Mouse (Mus musculus) cerebellum, adult 2 months (tissue): ENCODE results near the gene Bche. TPM values are rescaled to one million over a fixed set of nuclear protein-coding genes. Genes with fewer than 3 reads are reported as not detected.

ENCODE experiments used
- DNase-seq, 2 experiments: peaks; one replicate each; pipeline ENCODE4 v3.0.0; 2021
- H3K27ac ChIP-seq: fragments of 200-500 bp; 2 replicates; pipeline ENCODE4 v1.5.1; 2012; ENCODE audit warnings: low read length, control low read depth, inconsistent platforms; ENCODE audit not compliant: insufficient read depth
- H3K27me3 ChIP-seq: fragments of 200-500 bp; 2 replicates; pipeline ENCODE4 v1.6.1; 2012; ENCODE audit warnings: inconsistent platforms, mild to moderate bottlenecking, low read length, moderate library complexity; ENCODE audit not compliant: control insufficient read depth, insufficient read depth
- H3K4me1 ChIP-seq: fragments of 200-500 bp; 2 replicates; pipeline ENCODE4 v1.6.1; 2011; ENCODE audit warnings: low read length; ENCODE audit not compliant: control insufficient read depth, insufficient read depth
- H3K4me3 ChIP-seq: fragments of 200-500 bp; replicated peaks from 2 replicates; pipeline ENCODE3; 2011; ENCODE audit warnings: mild to moderate bottlenecking, low read depth, low read length, control low read depth; ENCODE audit not compliant: insufficient read depth
- CTCF ChIP-seq: fragments of 200-500 bp; IDR thresholded peaks from 2 replicates; pipeline ENCODE4 v1.5.1; 2011; ENCODE audit warnings: low read depth, mild to moderate bottlenecking, control low read depth, low read length, moderate library complexity, borderline replicate concordance; ENCODE audit not compliant: insufficient read depth
- POLR2A ChIP-seq: fragments of 200-500 bp; IDR thresholded peaks from 2 replicates; pipeline ENCODE4 v1.6.1; 2011; ENCODE audit warnings: low read length, control low read depth, borderline replicate concordance; ENCODE audit not compliant: insufficient read depth
- WGBS: fragments of 180-500 bp; shearing (Covaris S2); methylation state at CpG from one replicate; pipeline ENCODE4 v1.1.7; 2018; 5-methylcytosine and 5-hydroxymethylcytosine counted together
- polyA plus RNA-seq: library from polyadenylated mRNA; depleted of rRNA; stranded (reverse); fragments of >200 nt; gene quantifications from 2 replicates; pipeline ENCODE4 v1.2.3, GENCODE M21; 2012; rRNA removed

Bche gene
- polyA plus RNA-seq: 2.0 TPM in 2 replicates

GRCm38 (mm10) chr3:73708410-73708714 lies at the start of gene Bche:
TSS of gene Bche (minus strand) at chr3:73708415.
- TF ChIP-seq POLR2A: no peak
- no peak for TF ChIP-seq CTCF
- DNase-seq: no peak
- no peak within 1 kb of the TSS for H3K27ac ChIP-seq
- H3K27me3 ChIP-seq: no peaks in the 10 kb centered on the region
- peak within 1 kb of the TSS; percentile 34 for H3K4me3 ChIP-seq
- no peaks in the 10 kb centered on the region for H3K4me1 ChIP-seq
- WGBS: 9% methylated on average over 10 of the region's 10 CpGs

GRCm38 (mm10) chr3:73741998-73742397 lies 33.8 kb upstream of the Bche start:
- no peak for DNase-seq

GRCm38 (mm10) chr3:73731677-73732076 lies 23.5 kb upstream of the Bche start:
- DNase-seq: peak in 1 of 2 experiments; percentile 5
- 35% methylated on average over 2 of the region's 2 CpGs for WGBS

More at GRCm38 (mm10) chr3:73741998-73742397, 33.8 kb upstream of the Bche start:
- TF ChIP-seq CTCF: no peak
- no peak for TF ChIP-seq POLR2A
- Histone ChIP-seq H3K4me3 (no peak overlapping the region), H3K4me1 (no peaks in the 10 kb centered on the region), H3K27ac (no peak overlapping the region), H3K27me3 (no peaks in the 10 kb centered on the region)

GRCm38 (mm10) chr3:73729511-73729910 lies 21.3 kb upstream of the Bche start:
- no peak overlapping the region for H3K4me3 ChIP-seq
- TF ChIP-seq POLR2A: no peak
- no peak for TF ChIP-seq CTCF
- H3K4me1 ChIP-seq: no peaks in the 10 kb centered on the region
- H3K27ac ChIP-seq: no peak overlapping the region
- WGBS: 56% methylated on average over 5 of the region's 5 CpGs
- no peak for DNase-seq
- no peaks in the 10 kb centered on the region for H3K27me3 ChIP-seq

More at GRCm38 (mm10) chr3:73731677-73732076, 23.5 kb upstream of the Bche start:
- TF ChIP-seq POLR2A (no peak), CTCF (peak; percentile 29; the same call in 1 of the 2 replicates)
- H3K27ac ChIP-seq: no peak overlapping the region
- H3K27me3 ChIP-seq: no peaks in the 10 kb centered on the region
- no peak overlapping the region for H3K4me3 ChIP-seq
- H3K4me1 ChIP-seq: no peaks in the 10 kb centered on the region

- H3K27ac ChIP-seq: no peak overlapping the region
- TF ChIP-seq CTCF (no peak), POLR2A (no peak)
- no peaks in the 10 kb centered on the region for H3K27me3 ChIP-seq
- DNase-seq: no peak
- H3K4me1 ChIP-seq: no peaks in the 10 kb centered on the region
- no peak overlapping the region for H3K4me3 ChIP-seq
Measured at GRCm38 (mm10) chr3:73725711-73726110, 17.5 kb upstream of the Bche start.

GRCm38 (mm10) chr3:73724869-73725268 lies 16.7 kb upstream of the Bche start:
- no peak for TF ChIP-seq CTCF
- no peak for TF ChIP-seq POLR2A
- H3K4me3 ChIP-seq: no peak overlapping the region
- no peak for DNase-seq
- H3K27ac ChIP-seq: no peak overlapping the region
- no peaks in the 10 kb centered on the region for H3K4me1 ChIP-seq
- H3K27me3 ChIP-seq: no peaks in the 10 kb centered on the region
- WGBS: 91% methylated on average over 1 of the region's 1 CpGs

GRCm38 (mm10) chr3:73717610-73718284 lies 9.5 kb upstream of the Bche start:
- no peak for TF ChIP-seq CTCF
- TF ChIP-seq POLR2A: no peak
- Histone ChIP-seq H3K27ac (no peak overlapping the region), H3K4me3 (no peak overlapping the region), H3K27me3 (no peaks in the 10 kb centered on the region), H3K4me1 (no peaks in the 10 kb centered on the region)
- DNase-seq: no peak
- 100% methylated on average over 1 of the region's 1 CpGs for WGBS

GRCm38 (mm10) chr3:73709871-73710270 lies 1.7 kb upstream of the Bche start:
- no peak for DNase-seq
- no peaks in the 10 kb centered on the region for H3K27me3 ChIP-seq
- 23% methylated on average over 8 of the region's 8 CpGs for WGBS
- no peaks in the 10 kb centered on the region for H3K4me1 ChIP-seq
- H3K27ac ChIP-seq: no peak overlapping the region
- no peak overlapping the region for H3K4me3 ChIP-seq
- TF ChIP-seq POLR2A (no peak), CTCF (no peak)
